Mouse (Mus musculus) hindbrain, embryonic 11.5 days (tissue): ENCODE measurements at regions not wholly inside any gene's neighbourhood (a gene's known extent, or its start where the extent isn't known, plus 50 kb on each side); places are given as distances from the start of the nearest gene placed in this dataset.

ENCODE experiments used
- ATAC-seq: fragments of 200-750 bp; cut with Nextera tagmentation; 2 replicates; pipeline ENCODE4 v1.8.0; 2017; ENCODE audit warnings: mild to moderate bottlenecking, moderate TSS enrichment, moderate library complexity; ENCODE audit not compliant: low FRiP score
- DNase-seq: peaks from one replicate; pipeline ENCODE4 v3.0.0-alpha.2; 2015; ENCODE audit warnings: low spot score
- H3K27ac ChIP-seq: fragments of 300-500 bp; sonication (generic); 2 replicates; pipeline ENCODE4 v1.5.1; 2014; ENCODE audit warnings: mild to moderate bottlenecking, low read depth, low read length
- H3K27me3 ChIP-seq: fragments of 300-500 bp; sonication (generic); 2 replicates; pipeline ENCODE4 v1.6.1; 2014; ENCODE audit warnings: mild to moderate bottlenecking, low read length, moderate library complexity, mixed read lengths; ENCODE audit not compliant: control insufficient read depth, insufficient read depth
- H3K36me3 ChIP-seq: fragments of 300-500 bp; sonication (generic); 2 replicates; pipeline ENCODE4 v1.6.1; 2014; ENCODE audit warnings: mild to moderate bottlenecking, low read length, moderate library complexity, mixed read lengths; ENCODE audit not compliant: control insufficient read depth, insufficient read depth
- H3K4me1 ChIP-seq: fragments of 300-500 bp; sonication (generic); replicated peaks from 2 replicates; pipeline ENCODE4 v1.6.1; 2014; ENCODE audit warnings: low read length, mixed read lengths; ENCODE audit not compliant: control insufficient read depth, insufficient read depth
- H3K4me2 ChIP-seq: fragments of 300-500 bp; sonication (generic); replicated peaks from 2 replicates; pipeline ENCODE4 v1.6.1; 2014; ENCODE audit warnings: mild to moderate bottlenecking, low read depth, low read length
- H3K4me3 ChIP-seq: fragments of 300-500 bp; sonication (generic); 2 replicates; pipeline ENCODE4 v1.5.1; 2014; ENCODE audit warnings: low read depth, low read length
- H3K9ac ChIP-seq: fragments of 300-500 bp; sonication (generic); 2 replicates; pipeline ENCODE4 v1.6.1; 2014; ENCODE audit warnings: low read depth, low read length
- H3K9me3 ChIP-seq: fragments of 300-500 bp; sonication (generic); 2 replicates; pipeline ENCODE4 v1.6.1; 2016; ENCODE audit warnings: low read length; ENCODE audit not compliant: control insufficient read depth
- WGBS: fragments of 180-500 bp; shearing (Covaris S2); extraction: QIAGEN DNeasy Blood & Tissue Kit; methylation state at CpG from one replicate; pipeline ENCODE4 v1.1.7; 2014; 5-methylcytosine and 5-hydroxymethylcytosine counted together

- H3K4me1 ChIP-seq = 0 out of 2 replicates have a peak, but pooled peaks cover 2% of the 10 kb centered on the region
- no peak overlapping the region for H3K9ac ChIP-seq
- H3K27ac ChIP-seq = no peak overlapping the region
- ATAC-seq = no peak
- H3K4me2 ChIP-seq = no peak overlapping the region
- H3K36me3 ChIP-seq = no peaks in the 10 kb centered on the region
- H3K27me3 ChIP-seq = no peaks in the 10 kb centered on the region
- H3K9me3 ChIP-seq = no peaks in the 10 kb centered on the region
- DNase-seq = no peak
- 84% methylated on average over 2 of the region's 2 CpGs for WGBS
- no peak overlapping the region for H3K4me3 ChIP-seq
Measured at GRCm38 (mm10) chr4:124332974-124333373, 277.6 kb downstream of the 3100002H09Rik start.

GRCm38 (mm10) chr4:124332416-124332815, 278.2 kb downstream of the 3100002H09Rik start:
- H3K4me2 ChIP-seq = no peak overlapping the region
- no peak overlapping the region for H3K27ac ChIP-seq
- WGBS = 89% methylated on average over 12 of the region's 12 CpGs
- DNase-seq (no peak), ATAC-seq (no peak)
- H3K36me3 ChIP-seq = no peaks in the 10 kb centered on the region
- H3K4me3 ChIP-seq = no peak overlapping the region
- no peaks in the 10 kb centered on the region for H3K9me3 ChIP-seq
- H3K4me1 ChIP-seq = 0 out of 2 replicates have a peak, but pooled peaks cover 2% of the 10 kb centered on the region
- no peaks in the 10 kb centered on the region for H3K27me3 ChIP-seq
- no peak overlapping the region for H3K9ac ChIP-seq

- no peak for DNase-seq
- H3K4me2 ChIP-seq = no peak overlapping the region
- 57% methylated on average over 15 of the region's 15 CpGs for WGBS
- no peak overlapping the region for H3K9ac ChIP-seq
- H3K9me3 ChIP-seq = no peaks in the 10 kb centered on the region
- no peak overlapping the region for H3K27ac ChIP-seq
- H3K27me3 ChIP-seq = no peaks in the 10 kb centered on the region
- H3K36me3 ChIP-seq = no peaks in the 10 kb centered on the region
- no peak; the same call in 1 of the 2 replicates for ATAC-seq
- 0 out of 2 replicates have a peak, but pooled peaks cover 2% of the 10 kb centered on the region for H3K4me1 ChIP-seq
- H3K4me3 ChIP-seq = no peak overlapping the region
Measured at GRCm38 (mm10) chr4:124329107-124329771, 281.4 kb downstream of the 3100002H09Rik start.

- Histone ChIP-seq H3K9ac (no peak overlapping the region), H3K9me3 (no peaks in the 10 kb centered on the region), H3K36me3 (no peaks in the 10 kb centered on the region), H3K27ac (no peak overlapping the region), H3K4me3 (no peak overlapping the region), H3K4me1 (0 out of 2 replicates have a peak, but pooled peaks cover 2% of the 10 kb centered on the region), H3K27me3 (no peaks in the 10 kb centered on the region), H3K4me2 (no peak overlapping the region)
- no peak for ATAC-seq
- DNase-seq = no peak
- 88% methylated on average over 9 of the region's 9 CpGs for WGBS
Measured at GRCm38 (mm10) chr4:124326301-124326700, 284.3 kb downstream of the 3100002H09Rik start.

- no peak overlapping the region for H3K27ac ChIP-seq
- no peaks in the 10 kb centered on the region for H3K36me3 ChIP-seq
- DNase-seq = no peak
- ATAC-seq = no peak
- 52% methylated on average over 3 of the region's 3 CpGs for WGBS
- H3K9ac ChIP-seq = no peak overlapping the region
- no peaks in the 10 kb centered on the region for H3K27me3 ChIP-seq
- H3K4me1 ChIP-seq = no peaks in the 10 kb centered on the region
- H3K4me2 ChIP-seq = no peak overlapping the region
- no peaks in the 10 kb centered on the region for H3K9me3 ChIP-seq
- H3K4me3 ChIP-seq = no peak overlapping the region
Measured at GRCm38 (mm10) chr4:124323589-124323988, 287.0 kb downstream of the 3100002H09Rik start.

- no peak for ATAC-seq
- H3K27ac ChIP-seq = no peak overlapping the region
- H3K4me2 ChIP-seq = no peak overlapping the region
- H3K4me1 ChIP-seq = no peaks in the 10 kb centered on the region
- no peak overlapping the region for H3K4me3 ChIP-seq
- H3K9me3 ChIP-seq = no peaks in the 10 kb centered on the region
- 0 out of 2 replicates have a peak, but pooled peaks cover 2% of the 10 kb centered on the region for H3K27me3 ChIP-seq
- H3K36me3 ChIP-seq = no peaks in the 10 kb centered on the region
- WGBS = 76% methylated on average over 7 of the region's 7 CpGs
- no peak overlapping the region for H3K9ac ChIP-seq
- no peak for DNase-seq
Measured at GRCm38 (mm10) chr4:124321221-124321620, 289.4 kb downstream of the 3100002H09Rik start.

- no peak overlapping the region for H3K4me2 ChIP-seq
- H3K27me3 ChIP-seq = 0 out of 2 replicates have a peak, but pooled peaks cover 2% of the 10 kb centered on the region
- DNase-seq (peak; percentile 54), ATAC-seq (no peak)
- no peak overlapping the region for H3K4me3 ChIP-seq
- no peaks in the 10 kb centered on the region for H3K4me1 ChIP-seq
- WGBS = 25% methylated on average over 4 of the region's 4 CpGs
- no peak overlapping the region for H3K9ac ChIP-seq
- H3K27ac ChIP-seq = no peak overlapping the region
- H3K36me3 ChIP-seq = no peaks in the 10 kb centered on the region
- H3K9me3 ChIP-seq = no peaks in the 10 kb centered on the region
Measured at GRCm38 (mm10) chr4:124317042-124317441, 293.6 kb downstream of the 3100002H09Rik start.

GRCm38 (mm10) chr4:124311657-124312056, 298.9 kb downstream of the 3100002H09Rik start:
- Histone ChIP-seq H3K9me3 (no peaks in the 10 kb centered on the region), H3K4me3 (no peak overlapping the region), H3K4me2 (no peak overlapping the region), H3K27me3 (no peaks in the 10 kb centered on the region), H3K27ac (no peak overlapping the region), H3K36me3 (no peaks in the 10 kb centered on the region), H3K9ac (no peak overlapping the region), H3K4me1 (no peaks in the 10 kb centered on the region)
- DNase-seq (no peak), ATAC-seq (no peak)
- 82% methylated on average over 5 of the region's 5 CpGs for WGBS

GRCm38 (mm10) chr4:124310594-124310993, 300.0 kb downstream of the 3100002H09Rik start:
- no peaks in the 10 kb centered on the region for H3K27me3 ChIP-seq
- WGBS = 14% methylated on average over 10 of the region's 10 CpGs
- H3K36me3 ChIP-seq = no peaks in the 10 kb centered on the region
- H3K4me2 ChIP-seq = no peak overlapping the region
- peak; percentile 86 for ATAC-seq
- peak; percentile 72 for DNase-seq
- H3K9me3 ChIP-seq = no peaks in the 10 kb centered on the region
- no peaks in the 10 kb centered on the region for H3K4me1 ChIP-seq
- H3K4me3 ChIP-seq = no peak overlapping the region
- no peak overlapping the region for H3K9ac ChIP-seq
- peak overlapping the region; percentile 24; the same call in 1 of the 2 replicates for H3K27ac ChIP-seq
